Mouse (Mus musculus) embryonic fibroblast, embryonic 13.5 days (primary cell): Measurements from ENCODE around the gene Gpr61.

Source experiments
- CTCF ChIP-seq: IDR thresholded peaks from 2 replicates; pipeline ENCODE4 v1.5.1; 2011; ENCODE audit warnings: mild to moderate bottlenecking, control low read depth, low read length, moderate library complexity, borderline replicate concordance; ENCODE audit not compliant: insufficient read depth
- POLR2A ChIP-seq: IDR thresholded peaks from 2 replicates; pipeline ENCODE4 v1.6.1; 2011; ENCODE audit warnings: low read depth, mild to moderate bottlenecking, control low read depth, low read length, moderate library complexity

DNA sequence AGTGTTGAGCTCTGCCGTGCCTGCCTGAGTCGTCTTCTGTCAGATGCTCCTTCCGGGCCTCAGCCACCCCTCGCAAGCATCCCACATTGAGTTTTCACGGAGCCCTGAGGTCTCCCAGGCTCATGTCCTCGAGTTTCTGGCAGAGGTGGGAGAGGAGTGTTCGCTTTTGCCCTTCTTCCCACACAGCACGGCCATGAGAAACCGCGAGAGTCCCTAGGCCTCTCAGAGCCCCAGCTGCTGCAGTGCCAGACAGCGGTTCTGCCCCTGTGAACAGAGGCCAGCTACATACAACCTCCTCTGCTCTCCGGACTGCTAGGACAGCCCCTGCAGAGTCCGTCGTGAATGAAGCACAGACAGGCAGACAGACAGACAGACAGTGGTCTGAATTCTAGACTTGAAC, 12.8 kb upstream of the Gpr61 start:
- TF ChIP-seq CTCF (no peak), POLR2A (no peak)
